Mouse (Mus musculus) myocyte (in vitro differentiated cells): ENCODE measurements at regions not wholly inside any gene's neighbourhood (a gene's known extent, or its start where the extent isn't known, plus 50 kb on each side); places are given as distances from the start of the nearest gene placed in this dataset.

Experiments
- E2F4 ChIP-seq: IDR thresholded peaks from one replicate; pipeline ENCODE4 v1.6.1; 2011; ENCODE audit warnings: mild to moderate bottlenecking, control low read depth, moderate library complexity; ENCODE audit not compliant: insufficient read depth
- MAX ChIP-seq: IDR thresholded peaks from one replicate; pipeline ENCODE4 v1.6.1; 2011; ENCODE audit warnings: low read depth, mild to moderate bottlenecking, control low read depth
- MYOD1 ChIP-seq, 3 experiments: IDR thresholded peaks; one replicate each; pipeline ENCODE4 v1.6.1; 2011; ENCODE audit warnings: control low read depth in 2 of 3, low read depth in 2 of 3, mild to moderate bottlenecking in 2 of 3, moderate library complexity in 1 of 3; ENCODE audit not compliant: insufficient read length in 2 of 3, control insufficient read depth in 1 of 3
- MYOG ChIP-seq, 3 experiments: IDR thresholded peaks; one replicate each; pipeline ENCODE4 v1.6.1; 2011; ENCODE audit warnings: control low read depth in 2 of 3, low read depth in 2 of 3, mild to moderate bottlenecking in 2 of 3; ENCODE audit not compliant: insufficient read length in 2 of 3, control insufficient read depth in 1 of 3, insufficient read depth in 1 of 3
- POLR2A ChIP-seq: IDR thresholded peaks from one replicate; pipeline ENCODE4 v1.6.1; 2011; ENCODE audit warnings: low read depth, mild to moderate bottlenecking, control low read depth, moderate library complexity; ENCODE audit not compliant: insufficient read length
- TCF3 ChIP-seq: IDR thresholded peaks from one replicate; pipeline ENCODE4 v1.6.1; 2011; ENCODE audit warnings: low read depth, control low read depth; ENCODE audit not compliant: insufficient read length
- USF1 ChIP-seq: IDR thresholded peaks from one replicate; pipeline ENCODE4 v1.6.1; 2011; ENCODE audit warnings: low read depth, mild to moderate bottlenecking, control low read depth, moderate library complexity

DNA sequence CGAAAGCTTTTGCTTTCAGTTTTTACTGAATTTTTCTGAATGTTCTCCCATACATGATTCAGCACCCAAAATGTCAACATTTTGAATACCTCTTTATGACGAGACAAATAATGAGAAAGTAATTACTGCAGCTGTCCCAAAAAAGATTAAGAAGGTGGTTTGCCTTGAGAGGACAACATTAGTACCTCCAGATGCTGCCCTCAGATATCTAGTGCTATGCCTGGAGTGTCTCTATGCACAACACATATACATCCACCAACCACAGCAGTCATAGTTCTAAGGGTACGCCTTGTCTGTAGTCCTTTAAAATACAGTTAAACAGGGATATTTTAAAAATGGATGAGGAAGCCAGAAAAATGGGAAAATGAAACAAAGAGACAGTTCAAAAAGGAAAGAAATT lies 81.1 kb upstream of the Gpc5 start:
- TF ChIP-seq USF1 (no peak), MAX (no peak), POLR2A (no peak), MYOG (IDR thresholded peaks at IDR 0.05; ENCODE audit: control insufficient read depth in 1 of 3, insufficient read depth in 1 of 3, insufficient read length in 2 of 3, low read depth in 2 of 3) (no peak), E2F4 (no peak), MYOD1 (IDR thresholded peaks at IDR 0.05; ENCODE audit: control insufficient read depth in 1 of 3, insufficient read length in 2 of 3, low read depth in 2 of 3) (no peak), TCF3 (no peak)
